Mouse (Mus musculus) liver, adult (tissue): ENCODE measurements around the gene St3gal5.
A peak's percentile ranks its signal among the peaks of the same experiment; 100 is the strongest.

Source experiments
- GATA4 ChIP-seq: IDR thresholded peaks from 2 replicates; pipeline ENCODE4 v1.6.1; 2014; ENCODE audit warnings: mild to moderate bottlenecking, low read length; ENCODE audit not compliant: insufficient replicate concordance

The St3gal5 gene

DNA sequence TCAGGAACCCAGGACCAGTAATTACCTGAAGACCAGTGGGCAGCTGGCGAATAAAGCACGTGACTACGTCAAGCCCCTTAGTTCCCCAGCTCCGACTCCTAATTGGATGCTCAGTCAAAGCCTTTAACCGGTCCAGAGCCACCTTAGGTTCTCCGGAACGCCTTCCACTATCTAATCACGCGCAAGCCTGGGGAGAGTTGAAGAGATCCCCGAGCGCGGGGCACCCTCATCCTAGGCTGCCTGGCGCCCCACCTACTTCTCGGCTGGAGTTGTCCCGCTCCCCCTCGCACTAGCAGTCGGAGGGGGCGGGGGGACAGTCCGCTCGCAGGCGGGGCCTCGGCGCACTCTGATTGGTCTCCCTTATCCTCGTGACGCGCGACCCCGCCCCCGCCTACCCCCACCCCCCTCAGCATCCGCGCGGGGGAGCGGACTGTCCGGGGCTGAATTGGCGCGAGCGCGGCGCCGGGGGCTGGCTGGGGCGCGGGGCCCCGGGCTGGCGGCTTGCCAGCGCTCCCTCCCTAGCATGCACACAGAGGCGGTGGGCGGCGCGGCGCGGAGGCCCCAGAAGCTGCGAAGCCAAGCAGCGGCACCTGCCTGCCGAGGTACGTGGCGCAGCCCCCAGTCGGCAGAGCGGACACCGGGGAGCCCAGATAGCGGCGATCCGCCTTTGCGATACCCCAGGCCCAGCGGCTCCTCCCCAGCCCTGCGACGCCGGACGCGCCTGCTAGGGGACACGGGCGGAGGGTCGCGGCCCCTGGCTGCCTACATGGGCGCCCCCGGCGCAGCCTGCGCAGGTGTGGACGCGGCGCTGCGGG, at the start of gene St3gal5:
TSS of gene St3gal5 (plus strand) at position 412 of the 815 bp plus-strand sequence.
- peak; percentile 30; the same call in 1 of the 2 replicates for TF ChIP-seq GATA4

DNA sequence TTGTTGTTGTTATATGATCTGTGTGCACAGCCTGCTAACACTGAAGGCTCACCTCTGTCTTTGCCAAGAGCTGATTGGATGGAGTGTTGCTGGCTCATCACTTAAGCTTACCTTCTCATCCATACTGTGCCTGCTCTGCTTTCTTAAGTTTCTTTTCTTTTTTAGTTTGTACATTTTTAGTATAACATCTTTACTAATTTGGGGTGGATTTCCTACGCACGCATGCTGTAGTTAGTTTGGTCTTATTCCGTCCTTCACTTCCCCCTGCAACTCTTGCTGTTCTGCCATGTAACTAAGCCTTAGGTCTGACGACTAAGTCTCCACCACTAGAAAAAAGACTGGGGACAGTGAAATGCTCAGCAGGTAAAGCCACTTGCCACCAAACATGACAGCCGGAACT, 48.7 kb upstream of the St3gal5 start:
- TF ChIP-seq GATA4 = no peak

DNA sequence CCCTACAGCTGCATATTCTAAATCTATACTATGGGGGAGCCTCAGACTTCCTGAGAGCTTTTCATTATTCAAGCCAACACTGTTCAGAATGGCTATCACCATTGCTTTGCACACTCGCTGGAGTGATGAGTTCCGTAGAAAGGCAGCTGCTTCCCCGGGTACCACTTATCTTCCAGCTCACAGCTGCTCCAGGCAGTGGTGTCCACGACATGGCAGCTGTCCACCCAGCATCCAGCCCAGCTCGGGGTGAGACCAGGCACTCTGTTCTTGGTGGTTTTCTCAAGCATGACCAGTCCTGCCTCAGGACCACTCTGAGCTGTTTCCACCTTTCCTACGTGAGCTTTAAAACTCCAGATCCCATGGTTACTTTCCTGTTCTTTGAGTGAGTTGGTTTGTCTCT, 47.5 kb upstream of the St3gal5 start:
- TF ChIP-seq GATA4 = no peak

DNA sequence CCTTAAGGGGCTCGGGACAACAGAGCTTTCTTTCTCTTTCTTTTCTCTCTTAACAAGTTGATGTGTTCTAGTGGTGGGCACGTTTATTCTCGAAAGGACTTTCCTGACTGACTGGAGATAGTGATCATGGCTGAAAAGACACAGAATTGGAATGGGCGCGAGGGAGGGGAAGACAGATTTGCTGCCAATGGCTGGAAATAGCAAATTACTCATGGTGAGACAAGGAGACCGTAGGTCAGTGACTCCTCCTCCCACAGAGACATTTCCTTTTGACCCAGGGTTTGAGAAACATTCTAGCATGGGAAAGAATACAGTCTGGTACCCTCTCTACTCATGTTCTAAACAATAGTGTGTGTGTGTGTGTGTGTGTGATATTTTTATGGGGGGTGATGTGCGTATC, 46.6 kb upstream of the St3gal5 start:
- no peak for TF ChIP-seq GATA4

DNA sequence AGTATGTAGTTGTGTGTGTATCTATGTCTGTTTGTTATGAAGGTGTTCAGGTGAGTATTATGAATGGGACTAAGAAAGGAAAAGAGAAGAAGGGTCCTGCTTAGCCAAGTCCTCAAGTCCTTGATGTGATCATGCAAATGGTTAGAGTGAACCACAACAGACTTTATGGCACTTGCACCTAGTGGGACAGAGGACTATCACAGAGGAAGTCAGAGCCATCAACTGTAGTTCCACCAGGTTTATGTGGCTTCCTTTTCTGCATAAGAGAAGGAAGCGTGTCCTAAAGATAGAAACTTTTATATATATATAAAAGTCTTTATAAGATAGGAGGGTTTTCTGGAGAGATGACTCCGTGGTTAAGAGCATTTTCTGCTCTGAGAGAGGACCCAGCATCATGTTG, 46.1 kb upstream of the St3gal5 start:
- TF ChIP-seq GATA4 = no peak

DNA sequence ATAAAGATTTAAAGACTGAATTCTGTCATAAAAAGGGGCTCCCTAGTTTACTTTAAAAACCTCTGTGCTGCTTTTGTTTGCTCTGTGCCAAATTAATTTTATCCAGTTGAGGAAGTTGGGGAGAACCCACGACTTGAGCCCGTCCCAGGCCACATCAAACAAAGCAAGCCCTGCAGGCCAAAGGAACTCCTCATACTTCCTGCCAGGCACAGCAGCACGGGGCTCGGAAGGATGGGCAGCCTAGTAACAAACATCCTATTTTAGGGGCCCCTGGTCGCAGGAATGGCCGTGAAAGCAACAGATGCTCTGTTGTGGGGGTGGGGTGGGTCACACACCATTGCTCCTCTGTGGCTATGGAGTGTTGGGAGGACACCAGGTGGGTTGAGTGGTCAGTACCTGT, 45.6 kb upstream of the St3gal5 start:
- no peak for TF ChIP-seq GATA4

DNA sequence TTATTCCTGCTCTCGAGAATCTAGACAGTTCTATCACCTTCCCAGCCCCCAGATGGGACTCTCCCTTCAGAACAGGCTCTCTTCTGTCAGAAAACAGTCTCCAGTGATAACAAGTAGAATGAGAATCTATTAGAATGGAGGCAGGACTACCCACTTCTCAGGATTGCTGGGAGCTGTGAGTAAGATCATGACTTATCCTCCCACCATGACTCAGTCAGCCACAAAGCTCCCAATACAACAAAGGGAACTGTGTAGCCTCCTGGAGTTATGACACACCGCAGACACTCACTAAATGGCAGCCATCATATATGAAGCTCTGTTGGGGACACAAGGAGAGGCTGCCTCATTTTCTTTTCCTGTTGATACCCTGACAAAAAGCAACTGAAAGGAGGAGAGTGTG, 40.8 kb upstream of the St3gal5 start:
- no peak for TF ChIP-seq GATA4

DNA sequence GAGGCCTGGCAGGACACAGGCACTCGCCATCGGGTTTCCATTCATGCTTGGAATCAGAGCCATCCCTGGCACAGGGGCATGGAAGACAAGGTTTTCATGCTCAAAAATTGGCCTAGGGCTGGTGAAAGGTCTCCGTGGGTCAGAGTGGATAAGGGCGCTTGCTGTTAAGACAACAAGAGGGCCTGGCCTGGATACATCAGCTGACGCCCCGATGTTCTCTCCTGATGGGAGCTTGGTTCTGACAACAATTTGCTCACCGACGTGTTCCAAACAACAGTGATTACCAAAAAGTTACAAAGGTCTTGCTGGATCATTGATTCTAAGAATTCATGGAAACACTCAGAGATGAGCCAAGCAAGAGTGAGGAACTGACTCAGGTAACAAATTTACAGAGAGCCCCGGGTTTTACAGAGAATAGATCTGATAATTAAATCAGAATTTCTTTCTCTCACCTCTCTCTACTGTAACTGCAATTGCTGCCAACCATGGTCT, 38.9 kb upstream of the St3gal5 start:
- peak; percentile 51; the same call in 1 of the 2 replicates for TF ChIP-seq GATA4

DNA sequence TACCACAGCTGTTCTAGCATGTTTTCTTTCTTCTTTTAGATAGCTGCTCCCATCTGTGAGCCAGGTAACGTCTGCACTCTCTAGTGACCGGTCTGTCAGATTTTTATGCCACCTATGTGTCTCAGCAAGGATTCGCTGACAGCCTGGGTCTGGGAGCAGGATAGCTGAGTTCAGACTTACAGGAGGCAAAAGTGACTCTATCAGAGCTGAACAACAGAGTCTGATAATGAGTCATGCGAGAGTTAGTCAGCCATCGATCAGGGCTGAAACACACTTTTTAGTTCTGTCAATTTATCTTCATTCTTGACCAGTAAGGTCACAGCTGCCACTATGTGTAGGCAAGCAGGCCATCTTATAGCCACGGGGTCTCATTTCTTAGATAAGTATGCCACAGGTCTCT, 33.7 kb upstream of the St3gal5 start:
- no peak for TF ChIP-seq GATA4

DNA sequence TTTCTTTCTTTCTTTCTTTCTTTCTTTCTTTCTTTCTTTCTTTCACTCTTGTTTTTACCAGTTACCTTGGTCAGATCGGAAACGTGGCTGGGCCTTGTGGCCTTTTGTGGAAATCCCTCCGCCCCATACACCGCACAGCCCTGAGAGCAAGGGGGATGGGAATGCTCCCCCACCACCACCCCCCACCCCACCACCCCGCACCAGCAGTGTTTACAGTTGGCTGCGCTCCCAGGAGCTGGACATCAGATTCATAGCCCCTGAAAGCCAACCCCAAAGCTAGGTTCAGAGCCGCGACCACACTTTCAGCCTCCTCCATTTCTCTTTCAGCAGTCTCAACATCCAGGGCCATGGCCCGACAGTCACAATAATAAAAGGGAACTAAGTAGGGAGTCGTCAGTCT, 31.4 kb upstream of the St3gal5 start:
- TF ChIP-seq GATA4 = no peak

DNA sequence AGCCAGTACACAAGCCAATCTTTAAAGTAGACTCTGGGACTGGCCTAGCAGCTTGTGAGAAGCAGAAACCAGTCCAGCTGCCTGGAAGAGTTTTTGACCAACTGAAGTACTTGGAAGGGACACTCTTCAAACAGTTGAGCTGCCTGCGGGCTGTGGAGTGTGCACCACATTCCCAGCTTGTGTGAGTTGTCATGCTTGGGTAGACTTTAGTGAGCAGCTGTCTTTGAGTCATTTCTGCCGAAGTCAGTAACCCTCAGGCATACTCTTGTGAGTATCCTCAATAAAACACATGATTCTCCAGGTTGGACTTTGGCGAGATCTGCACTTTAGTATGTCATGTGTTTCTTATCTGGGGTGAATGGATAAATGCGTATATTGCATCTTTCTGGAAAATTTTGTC, 29.0 kb upstream of the St3gal5 start:
- no peak for TF ChIP-seq GATA4

DNA sequence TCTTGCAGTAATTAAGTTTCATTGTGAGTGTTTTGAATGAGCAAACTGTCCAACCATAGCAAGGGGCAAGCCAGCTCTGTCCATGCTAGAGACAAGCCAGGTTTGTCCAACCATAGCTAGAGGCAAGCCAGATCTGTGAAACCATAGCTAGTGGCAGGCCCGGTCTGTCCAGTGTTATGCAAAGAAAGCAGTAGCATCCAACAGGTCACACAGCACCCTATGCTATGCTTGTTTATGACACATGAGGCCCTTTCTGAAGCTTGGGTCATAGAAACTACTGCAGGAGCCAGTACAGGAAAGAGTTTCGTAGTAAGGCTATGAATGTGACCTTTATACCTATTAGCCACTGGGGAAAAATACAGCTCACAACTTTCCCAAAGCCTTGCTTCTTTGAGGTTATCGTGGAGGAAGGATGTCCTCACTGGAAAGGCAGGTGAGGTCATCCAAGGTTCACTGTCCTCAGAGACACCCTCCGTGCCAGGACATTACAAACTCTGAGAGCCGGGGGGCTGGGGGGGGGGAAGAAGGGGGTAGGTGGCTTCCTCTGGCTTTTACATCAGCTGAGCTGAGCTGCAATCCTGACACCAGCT, 26.0 kb upstream of the St3gal5 start:
- peak; percentile 11; the same call in 1 of the 2 replicates for TF ChIP-seq GATA4

DNA sequence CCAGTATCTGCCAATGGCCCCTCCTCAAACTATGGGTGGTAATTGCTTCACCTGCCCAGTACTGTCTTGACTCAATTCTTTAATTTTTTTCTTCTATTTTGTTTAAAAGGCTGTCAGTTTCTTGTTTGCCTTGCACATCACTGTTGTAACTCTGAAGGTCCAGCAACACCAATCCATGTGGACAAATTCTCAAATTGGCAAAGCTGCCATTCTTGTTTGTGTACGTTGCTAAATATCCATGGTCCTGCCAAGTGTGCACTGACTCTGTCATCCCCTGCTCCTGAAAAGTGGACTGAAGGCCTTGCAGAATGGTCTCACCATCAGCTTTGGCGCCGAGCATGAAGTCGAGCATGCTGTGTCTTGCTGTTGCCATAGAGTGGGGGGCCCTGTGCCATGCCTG, 23.6 kb upstream of the St3gal5 start:
- TF ChIP-seq GATA4 = no peak

DNA sequence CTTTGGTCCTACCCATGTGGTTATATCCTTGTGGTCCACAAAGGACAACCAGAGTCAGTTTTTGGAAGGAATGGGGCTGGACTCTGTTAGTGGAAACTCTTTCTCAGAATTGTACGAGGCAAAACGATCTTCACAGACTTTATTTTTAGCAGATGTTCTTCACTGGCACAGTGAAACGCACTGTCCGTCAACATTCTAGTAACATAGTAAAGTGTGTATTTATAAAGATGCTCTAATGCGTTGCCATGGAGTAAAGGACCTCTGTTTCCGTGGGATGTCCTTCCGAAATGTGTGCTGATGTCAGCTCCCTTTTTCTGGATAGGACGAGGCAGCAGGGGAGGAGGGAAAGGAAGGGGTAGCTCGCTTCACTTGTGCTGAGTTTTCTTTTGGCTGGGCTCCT, 20.9 kb upstream of the St3gal5 start:
- TF ChIP-seq GATA4 = no peak

DNA sequence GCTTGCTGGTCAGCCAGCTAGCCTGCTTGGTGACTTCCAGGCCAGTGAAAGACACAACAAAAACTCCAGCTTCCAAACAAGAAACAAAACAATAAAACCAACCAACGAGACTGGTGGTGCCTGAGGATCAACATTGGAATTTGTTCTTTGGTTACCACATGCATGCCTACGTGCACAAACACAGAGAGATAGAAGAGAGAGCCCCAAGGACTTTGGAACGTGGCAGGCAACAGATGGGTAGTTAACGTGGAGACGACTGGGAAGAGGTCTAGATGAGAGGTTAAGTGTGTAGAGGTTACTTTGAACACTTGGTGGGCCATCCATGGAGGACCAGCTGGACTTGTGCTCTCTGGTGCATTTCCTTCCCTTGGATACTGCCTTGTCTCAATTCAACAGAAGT, 19.2 kb upstream of the St3gal5 start:
- no peak for TF ChIP-seq GATA4

DNA sequence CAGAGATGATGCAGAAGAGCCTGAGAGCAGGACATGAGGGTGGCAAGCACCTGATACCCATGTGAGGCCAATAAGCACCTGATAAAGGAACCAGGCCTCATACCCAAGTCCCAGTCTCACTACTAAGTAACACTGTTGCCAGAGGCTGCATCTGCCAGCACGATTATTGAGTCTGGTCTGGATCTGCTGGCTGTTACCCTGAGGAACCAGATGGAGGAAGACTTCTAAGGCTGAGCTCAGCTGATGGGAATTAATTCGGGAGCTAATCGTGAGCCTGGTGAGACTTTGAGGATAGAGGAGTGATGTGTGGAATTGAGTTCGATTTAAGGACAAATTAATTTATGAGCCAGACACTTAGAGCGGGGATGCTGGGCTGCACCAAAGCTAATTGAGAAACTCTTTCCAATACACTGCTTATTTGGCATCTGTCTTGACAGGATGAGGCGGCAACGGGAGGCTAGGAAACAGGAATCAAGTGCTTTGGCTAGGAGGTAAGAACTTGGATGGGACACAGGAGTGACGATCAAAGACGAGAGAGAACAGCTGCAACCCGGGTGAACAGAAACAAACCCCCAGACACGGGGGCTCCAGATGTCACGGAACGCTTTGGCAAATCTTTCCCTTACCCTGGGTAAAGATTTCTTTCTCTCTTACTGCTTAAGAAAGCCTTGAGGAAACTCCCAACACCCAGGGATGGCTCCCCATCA, 15.9 kb upstream of the St3gal5 start:
- TF ChIP-seq GATA4 = no peak

DNA sequence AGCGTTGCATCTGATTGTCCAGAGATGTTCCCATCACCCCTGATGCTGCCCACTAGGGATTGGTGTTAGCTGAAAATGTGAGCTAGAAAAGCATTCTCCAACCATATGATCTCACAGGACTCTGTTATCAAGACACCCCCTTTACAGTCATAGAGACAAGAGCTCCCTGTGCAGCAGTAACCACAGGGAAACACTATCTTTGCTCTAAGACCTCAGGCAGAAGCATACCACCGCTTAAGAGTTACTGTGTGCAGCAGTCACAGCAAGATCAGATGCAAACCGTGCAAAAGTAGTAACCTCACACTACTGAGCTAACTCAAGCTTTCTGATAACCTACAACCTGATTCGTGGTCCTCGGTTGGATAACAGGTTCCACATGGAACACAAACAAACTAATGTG, 10.0 kb upstream of the St3gal5 start:
- TF ChIP-seq GATA4 = no peak

DNA sequence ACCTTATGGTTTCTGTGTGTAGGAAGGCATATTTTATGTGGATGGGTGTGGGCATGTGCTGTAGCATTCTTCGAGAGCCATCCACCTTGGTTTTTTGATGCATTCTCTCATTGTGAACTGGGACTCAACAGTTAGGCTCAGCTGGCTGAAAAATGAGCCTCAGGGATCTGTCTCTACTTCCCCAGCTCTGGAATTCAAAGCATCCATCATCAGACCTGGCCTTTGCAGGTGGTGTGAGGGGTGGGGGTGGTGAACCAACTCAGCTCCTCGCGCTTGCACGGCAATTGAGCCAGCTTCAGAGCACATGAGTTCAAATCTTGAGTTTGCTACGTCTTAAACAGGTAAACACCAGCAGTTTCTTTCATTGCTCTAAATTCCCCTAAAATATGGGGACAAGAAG, 7.5 kb upstream of the St3gal5 start:
- no peak for TF ChIP-seq GATA4
